Mouse (Mus musculus): Measurements from ENCODE around the gene Dagla.

- no peak for TF ChIP-seq CTCF (IDR thresholded peaks at IDR 0.05; ENCODE audit: low read depth, low read length)
- no peak for TF ChIP-seq POLR2AphosphoS5 (IDR thresholded peaks at IDR 0.05; ENCODE audit: insufficient replicate concordance, low read depth, low read length)
Observed at GRCm38 (mm10) chr19:10340661-10341060, 36.0 kb upstream of the Dagla start.

All from G1E (cell line).